Mouse (Mus musculus) gastrocnemius, adult 2 months (tissue): Measurements from ENCODE around the gene Dysf. TPM values are rescaled to one million over a fixed set of nuclear protein-coding genes. Genes with fewer than 3 reads are reported as not detected.
A peak's percentile ranks its signal among the peaks of the same experiment; 100 is the strongest.

Experiments
- DNase-seq: peaks from one replicate; pipeline ENCODE4 v3.0.0; 2022
- H3K27ac ChIP-seq: fragments of 200-600 bp; 2 replicates; pipeline ENCODE4 v1.8.1; 2022; ENCODE audit warnings: mild to moderate bottlenecking
- H3K4me3 ChIP-seq: fragments of 200-600 bp; 2 replicates; pipeline ENCODE4 v1.8.1; 2022; ENCODE audit warnings: mild to moderate bottlenecking, moderate library complexity
- CTCF ChIP-seq: fragments of 200-600 bp; IDR thresholded peaks from 2 replicates; pipeline ENCODE4 v1.8.1; 2022; ENCODE audit warnings: antibody characterized with exemption, mild to moderate bottlenecking, moderate library complexity
- intact Hi-C: fragments of 180-260 bp; cut with DNase I; formaldehyde crosslinking; loops from one replicate; pipeline ENCODE4 v1.15.1; 2025
- total RNA-seq, 2 experiments: library from RNA; stranded (reverse); gene quantifications; 2 replicates each; pipeline ENCODE4 v1.2.3; 2021

The Dysf gene
- total RNA-seq, 2 experiments from 2014 or later: 70.1 to 76.4 TPM

DNA sequence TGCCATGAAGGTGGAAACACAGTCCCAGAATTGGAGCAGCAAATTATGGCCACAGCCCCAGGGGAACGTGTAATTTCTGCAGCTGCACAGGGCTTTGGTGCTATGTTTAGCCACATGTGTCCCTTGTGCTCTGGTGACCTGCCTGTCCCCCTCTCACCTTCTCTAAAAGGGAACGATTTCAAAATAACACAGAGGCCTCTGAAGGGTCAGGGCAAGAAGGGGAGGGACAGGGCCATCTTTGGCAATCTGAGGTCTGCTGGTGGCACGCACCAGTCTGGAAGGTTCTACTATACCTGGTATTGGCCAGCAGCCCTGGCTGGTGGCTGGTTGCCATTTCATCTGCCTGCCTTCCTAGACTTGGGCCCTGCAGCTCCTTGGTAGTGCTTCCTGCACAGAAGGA, 147.4 kb downstream of the Dysf start:
- no peak for TF ChIP-seq CTCF
- Histone ChIP-seq H3K4me3 (no peak overlapping the region), H3K27ac (peak overlapping the region; percentile 90)
- intact Hi-C loops: loop anchor here (5.0 kb wide), 1 partner anchor 57 kb away; no protein-coding TSS in a partner anchor
- DNase-seq: peak; percentile 75

DNA sequence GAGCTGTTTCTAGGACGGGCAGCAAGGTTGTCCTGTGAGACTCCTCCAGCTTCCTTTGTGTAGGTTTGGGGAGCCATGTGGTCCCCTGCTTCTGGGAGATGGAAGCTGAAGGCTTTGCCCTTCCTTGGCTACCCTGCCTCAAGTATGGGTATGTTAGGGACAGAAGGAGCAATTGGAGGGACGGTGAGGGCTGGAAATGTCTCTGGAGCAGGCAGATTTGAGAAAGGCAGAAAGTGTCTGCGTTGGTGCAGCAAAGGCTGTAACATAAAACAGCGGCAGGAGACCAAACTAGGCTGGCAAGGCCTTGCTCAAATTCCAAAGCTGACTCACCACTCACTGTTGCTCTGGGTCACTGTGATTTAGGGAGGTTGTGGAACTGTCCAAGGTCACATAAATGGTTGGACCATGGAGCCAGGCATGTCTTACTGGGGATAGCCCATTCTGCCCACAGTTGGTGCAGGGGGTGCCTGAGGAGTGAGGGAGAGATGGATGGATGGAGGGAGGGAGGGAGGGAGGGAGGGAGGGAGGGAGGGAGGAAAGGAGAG, 148.2 kb downstream of the Dysf start:
- TF ChIP-seq CTCF: no peak
- intact Hi-C loops: loop anchor here (5.0 kb wide), 1 partner anchor 56 kb away; no protein-coding TSS in a partner anchor
- peak; percentile 46 for DNase-seq
- Histone ChIP-seq H3K4me3 (no peak overlapping the region), H3K27ac (peak overlapping the region; percentile 90)

DNA sequence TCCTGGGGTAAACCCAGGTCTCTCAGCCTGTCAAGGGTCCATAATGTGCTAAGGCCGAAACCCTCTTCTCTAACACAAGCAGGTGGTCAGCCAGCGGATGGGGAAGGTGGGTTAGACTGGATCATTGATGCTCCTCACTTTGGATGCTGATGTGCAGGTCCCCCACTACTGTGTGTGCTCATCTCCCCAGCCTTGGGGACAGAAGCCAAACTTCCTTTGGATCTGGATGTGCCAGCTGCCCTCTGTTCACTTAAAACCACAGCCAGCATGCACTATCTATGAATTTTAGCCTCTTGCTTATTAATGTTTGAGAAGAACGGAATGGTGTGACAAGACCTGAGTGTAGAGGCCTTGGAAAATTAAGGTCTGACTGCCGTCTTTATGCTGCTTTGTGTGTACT, 150.7 kb downstream of the Dysf start:
- TF ChIP-seq CTCF: no peak
- no peak for DNase-seq
- intact Hi-C loops: loop anchor here (5.0 kb wide), 1 partner anchor 53 kb away; no protein-coding TSS in a partner anchor
- Histone ChIP-seq H3K27ac (no peak overlapping the region), H3K4me3 (no peak overlapping the region)

DNA sequence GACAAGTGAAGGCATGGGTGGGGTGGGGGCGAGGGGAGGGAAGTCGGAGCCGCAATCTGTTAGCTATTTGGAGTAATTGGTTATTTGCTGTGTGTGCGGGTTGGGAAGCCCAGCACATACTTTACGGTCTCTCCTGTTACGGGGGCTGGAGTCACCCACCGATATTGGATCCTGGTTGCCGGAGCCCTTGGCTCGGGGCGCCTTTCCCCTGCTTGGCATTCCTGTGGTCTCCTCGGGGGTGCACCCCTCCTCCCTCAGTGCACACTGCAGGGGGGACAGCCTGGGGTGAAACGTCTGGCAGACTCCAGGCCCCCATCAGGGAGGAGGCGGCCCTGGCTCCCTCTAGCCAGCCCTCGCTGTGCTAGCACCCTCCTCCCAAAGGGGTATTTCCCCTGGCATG, 159.2 kb downstream of the Dysf start:
- DNase-seq: no peak
- TF ChIP-seq CTCF: no peak
- Histone ChIP-seq H3K27ac (no peak overlapping the region), H3K4me3 (no peak overlapping the region)
- intact Hi-C loops: no loop called here

DNA sequence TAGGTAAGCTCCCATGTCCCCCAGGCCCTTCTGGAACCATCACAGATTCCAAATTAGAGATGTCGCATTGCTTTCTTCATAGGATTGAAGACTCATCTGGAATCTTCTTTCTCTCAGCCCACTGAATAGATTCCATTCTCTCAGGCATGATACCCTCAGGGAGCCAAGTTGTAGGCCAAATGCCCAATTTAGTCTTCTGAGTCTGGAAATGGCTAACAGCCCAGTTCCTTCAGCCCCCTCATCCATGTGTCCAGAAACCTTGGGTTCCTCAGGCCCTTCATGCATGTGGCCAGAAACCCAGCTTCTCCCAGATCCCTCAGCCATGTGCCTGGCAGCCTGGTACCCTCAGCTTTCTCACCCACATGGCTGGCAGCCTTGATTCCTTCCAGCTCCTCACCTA, 160.2 kb downstream of the Dysf start:
- TF ChIP-seq CTCF: no peak
- intact Hi-C loops: no loop called here
- Histone ChIP-seq H3K4me3 (no peak overlapping the region), H3K27ac (no peak overlapping the region)
- no peak for DNase-seq

DNA sequence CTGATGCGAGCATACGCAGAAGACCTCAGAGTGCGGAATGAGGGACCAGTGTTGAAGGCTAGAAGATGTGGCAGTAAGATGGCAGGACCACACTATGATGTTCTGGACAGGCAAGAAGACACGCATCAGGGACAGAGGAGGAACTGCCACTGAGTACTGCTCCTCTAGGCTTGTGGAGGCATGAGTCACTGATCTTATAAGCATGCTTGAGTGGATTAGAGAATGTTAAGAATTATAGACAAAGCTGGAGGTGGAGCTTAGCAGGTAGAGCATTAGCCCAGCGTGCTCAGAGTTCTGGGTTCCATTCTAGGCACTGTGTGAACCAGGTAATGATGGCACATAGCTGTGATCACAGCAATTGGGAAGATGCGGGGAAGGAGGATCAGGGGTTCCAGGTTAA, 165.2 kb downstream of the Dysf start:
- H3K27ac ChIP-seq: no peak overlapping the region
- no peak for TF ChIP-seq CTCF
- no peak overlapping the region for H3K4me3 ChIP-seq
- no peak for DNase-seq
- intact Hi-C loops: no loop called here

DNA sequence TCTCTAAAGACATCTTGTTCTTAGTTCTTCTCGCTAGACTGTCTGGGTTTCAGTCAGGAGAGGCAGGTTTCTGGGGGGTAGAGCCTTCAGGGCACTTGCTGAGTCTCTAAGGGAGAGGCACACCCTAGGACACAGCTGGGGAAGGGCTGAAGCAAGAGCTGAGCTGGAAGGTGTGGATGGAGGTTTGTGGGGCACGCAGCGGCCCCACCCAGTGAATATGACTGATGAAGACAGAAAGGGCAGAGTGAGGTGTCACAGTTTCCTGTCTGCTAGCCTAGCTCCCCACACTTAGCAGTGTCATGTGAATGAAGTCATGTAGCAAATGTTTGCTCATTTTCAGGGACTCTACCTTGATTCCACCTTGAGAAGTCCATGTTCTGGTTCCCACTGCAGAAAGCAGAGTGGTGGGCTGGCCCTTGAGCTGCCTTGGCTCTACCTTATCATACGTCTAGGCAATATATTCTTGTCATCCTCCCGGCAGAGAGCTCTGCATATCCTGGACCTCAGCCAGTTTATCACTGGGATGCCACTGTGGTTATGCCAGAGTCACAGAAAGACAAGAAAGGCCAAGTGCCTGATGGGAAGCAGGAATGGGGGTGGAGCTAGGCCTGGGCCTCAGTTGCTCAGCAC, 170.5 kb downstream of the Dysf start:
- no peak for DNase-seq
- TF ChIP-seq CTCF: no peak
- no peak overlapping the region for H3K27ac ChIP-seq
- no peak overlapping the region for H3K4me3 ChIP-seq
- intact Hi-C loops: no loop called here

DNA sequence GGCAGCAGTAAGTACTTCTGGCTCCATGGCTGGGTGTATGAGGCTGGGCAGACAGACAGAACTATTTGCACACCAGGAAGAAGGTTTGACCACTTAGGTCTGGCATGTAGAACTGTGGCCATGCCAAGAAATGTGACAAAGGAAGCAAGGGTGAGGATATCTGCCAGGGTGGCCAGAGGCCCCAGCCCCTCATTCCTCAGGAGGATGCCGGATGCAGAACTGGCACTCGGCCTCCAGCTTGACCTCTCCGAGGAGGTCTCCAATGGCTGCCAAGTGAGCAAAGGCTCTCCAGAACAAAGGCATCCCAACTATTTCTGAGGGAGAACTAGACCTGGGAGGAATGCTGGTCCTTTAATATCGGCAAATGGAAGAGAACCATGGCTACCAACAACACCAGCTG, 173.1 kb downstream of the Dysf start:
- peak; percentile 60 for DNase-seq
- Histone ChIP-seq H3K4me3 (no peak overlapping the region), H3K27ac (0 out of 2 replicates have a peak overlapping the region, but pooled peaks have one; percentile 12)
- TF ChIP-seq CTCF: no peak
- intact Hi-C loops: no loop called here

DNA sequence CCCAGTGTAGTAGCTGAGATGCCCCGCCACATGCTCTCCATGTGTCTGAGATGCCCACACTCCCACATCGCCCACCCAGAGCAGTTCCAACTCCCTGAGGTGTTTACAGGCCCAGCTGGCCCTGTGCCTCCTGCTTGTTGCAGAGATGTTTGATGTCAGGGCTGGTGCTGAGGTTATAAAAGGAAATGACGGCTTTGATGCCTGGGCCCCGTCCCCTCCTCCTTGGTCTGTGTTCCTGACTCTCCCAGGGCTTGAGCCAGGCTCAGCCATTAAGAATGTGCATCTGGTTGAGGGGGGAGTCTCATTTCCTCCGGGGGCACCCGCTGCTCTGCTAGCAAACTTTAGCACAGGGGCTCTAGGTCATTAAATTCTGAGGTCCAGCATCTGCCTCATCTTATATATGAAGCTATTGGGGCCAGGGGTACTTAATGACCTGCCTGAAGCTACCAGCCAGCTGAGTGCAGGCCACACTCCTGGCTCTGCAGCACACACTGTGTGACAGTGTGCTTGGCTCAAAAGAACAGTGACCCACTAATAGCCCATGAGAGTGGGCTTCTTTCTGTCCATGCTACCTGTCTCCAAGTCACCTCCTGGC, 183.4 kb downstream of the Dysf start:
- no peak overlapping the region for H3K4me3 ChIP-seq
- no peak for TF ChIP-seq CTCF
- intact Hi-C loops: no loop called here
- DNase-seq: no peak
- no peak overlapping the region for H3K27ac ChIP-seq

DNA sequence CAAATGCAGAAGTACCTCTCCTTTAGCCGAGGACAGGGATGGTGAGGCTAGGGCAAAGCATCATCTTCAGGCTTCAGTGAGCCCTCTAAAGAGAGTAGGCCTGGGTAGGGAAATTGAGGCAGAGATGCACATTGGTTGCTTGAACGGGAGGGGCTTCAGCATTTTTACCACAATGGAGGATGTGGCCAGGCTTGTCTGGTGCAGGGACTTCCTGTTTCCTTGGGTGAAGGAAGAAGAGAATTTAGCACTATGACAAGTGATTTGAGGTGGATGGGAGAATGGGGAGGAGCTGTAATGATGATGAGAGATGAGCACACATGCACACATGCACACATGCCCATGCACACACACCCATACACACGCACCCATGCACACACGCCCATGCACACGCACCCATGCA, 188.1 kb downstream of the Dysf start:
- intact Hi-C loops: no loop called here
- no peak for TF ChIP-seq CTCF
- DNase-seq: no peak

DNA sequence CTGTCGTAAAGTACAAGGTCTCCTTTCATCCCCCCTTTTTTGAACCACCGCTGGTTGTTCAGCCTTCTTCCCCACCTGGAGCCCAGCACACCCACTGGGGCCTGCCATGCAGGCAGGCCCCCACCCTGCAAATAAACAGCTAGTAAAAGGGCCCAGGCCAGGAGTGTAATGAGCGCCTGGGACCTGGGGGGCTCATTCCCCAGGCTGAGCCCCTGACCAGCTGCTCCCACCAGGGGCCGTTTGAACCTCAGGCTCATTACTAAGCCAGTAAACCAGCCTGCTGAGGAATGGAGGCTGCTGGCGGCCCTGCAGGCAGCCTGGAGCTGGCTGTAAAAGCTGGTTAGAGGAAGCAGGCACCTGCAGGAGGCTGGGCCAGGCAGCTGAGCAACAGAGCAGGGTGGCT, 189.4 kb downstream of the Dysf start:
- no peak for DNase-seq
- H3K4me3 ChIP-seq: no peak overlapping the region
- H3K27ac ChIP-seq: no peak overlapping the region
- intact Hi-C loops: no loop called here
- no peak for TF ChIP-seq CTCF

More for the DNA sequence above, 188.1 kb downstream of the Dysf start:
- no peak overlapping the region for H3K4me3 ChIP-seq
- no peak overlapping the region for H3K27ac ChIP-seq

DNA sequence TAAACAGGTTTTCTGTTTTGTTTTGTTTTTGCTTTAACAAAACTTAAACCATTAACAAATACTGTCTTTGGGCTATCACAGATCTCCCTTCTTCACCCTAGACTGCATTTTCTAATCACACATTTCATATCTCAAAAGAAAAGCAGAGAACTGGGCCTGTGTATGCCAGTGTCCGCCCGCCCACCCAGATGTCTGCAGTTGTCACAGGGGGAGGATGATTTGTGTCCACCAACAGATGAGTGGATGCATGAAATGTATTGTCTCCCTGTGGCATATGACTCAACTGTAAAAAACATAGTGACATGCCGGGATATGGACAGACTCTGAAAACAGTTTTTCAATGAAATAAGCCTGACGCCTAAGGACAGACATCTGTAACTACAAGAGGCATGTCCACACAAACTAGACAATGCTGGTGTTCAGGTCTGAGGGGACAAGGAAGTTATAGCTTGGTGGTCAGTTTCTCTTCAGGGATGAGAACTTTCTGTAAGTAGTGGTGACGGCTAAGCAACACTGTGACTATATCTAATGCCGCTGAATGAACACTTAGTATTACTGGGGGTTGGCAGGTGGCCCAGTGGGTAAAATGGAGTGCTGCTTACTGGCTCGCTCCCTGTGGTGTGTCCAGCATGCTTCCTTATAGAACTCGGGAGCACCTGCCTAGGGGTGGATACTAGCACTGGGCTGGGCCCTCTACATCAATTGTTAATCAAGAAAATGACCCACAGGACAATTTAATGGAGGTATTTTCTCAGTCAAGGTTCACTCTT, 193.5 kb downstream of the Dysf start:
- TF ChIP-seq CTCF: peak; percentile 13; the same call in 1 of the 2 replicates

DNA sequence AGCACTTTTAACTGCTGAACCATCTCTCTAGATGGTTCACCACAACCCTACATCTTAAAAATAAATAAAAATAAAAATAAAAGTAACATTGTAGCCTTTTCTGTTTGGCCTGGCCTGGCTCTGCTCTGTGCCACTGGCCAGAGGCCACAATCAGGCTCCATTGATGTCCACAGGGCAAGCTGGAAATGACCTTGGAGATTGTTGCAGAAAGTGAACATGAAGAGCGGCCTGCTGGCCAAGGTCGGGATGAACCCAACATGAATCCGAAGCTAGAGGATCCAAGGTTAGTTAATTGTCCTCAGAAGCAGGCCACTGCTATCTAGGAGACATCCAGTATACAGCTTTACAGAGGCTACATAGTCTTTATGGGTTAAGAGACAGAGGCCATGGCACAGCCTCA, 197.2 kb downstream of the Dysf start:
- intact Hi-C loops: no loop called here
- H3K27ac ChIP-seq: no peak overlapping the region
- H3K4me3 ChIP-seq: no peak overlapping the region
- DNase-seq: no peak
- TF ChIP-seq CTCF: no peak

More for the DNA sequence above, 193.5 kb downstream of the Dysf start:
- Histone ChIP-seq H3K4me3 (no peak overlapping the region), H3K27ac (no peak overlapping the region)
- intact Hi-C loops: no loop called here
- no peak for DNase-seq
